Mouse (Mus musculus): ENCODE measurements around the gene Slc22a22. TPM values are rescaled to one million over a fixed set of nuclear protein-coding genes. Genes with fewer than 3 reads are reported as not detected.

Slc22a22 gene
- polyA plus RNA-seq (2015; fragmentation: Nextera tagmentation; extraction: Ambion mirVana) = not detected in 2 replicates

- H3K9me3 ChIP-seq (replicated peaks) = no peaks in the 10 kb centered on the region
- H3K4me3 ChIP-seq = no peak within 1 kb of the TSS
- H3K4me1 ChIP-seq = no peaks in the 10 kb centered on the region
- no peak within 1 kb of the TSS for H3K27ac ChIP-seq
- H3K36me3 ChIP-seq (ENCODE audit: poor library complexity, severe bottlenecking) = no peaks in the 10 kb centered on the region
- 75% methylated on average over 2 of the region's 2 CpGs for WGBS
- no peak for ATAC-seq
- no peak within 1 kb of the TSS for H3K9ac ChIP-seq
- no peak within 1 kb of the TSS for H3K4me2 ChIP-seq
- H3K27me3 ChIP-seq = no peaks in the 10 kb centered on the region
These were observed at the start of gene Slc22a22 for GRCm38 (mm10) chr15:57477525-57477924. Slc22a22 (minus strand) TSS chr15:57477625.

DNA sequence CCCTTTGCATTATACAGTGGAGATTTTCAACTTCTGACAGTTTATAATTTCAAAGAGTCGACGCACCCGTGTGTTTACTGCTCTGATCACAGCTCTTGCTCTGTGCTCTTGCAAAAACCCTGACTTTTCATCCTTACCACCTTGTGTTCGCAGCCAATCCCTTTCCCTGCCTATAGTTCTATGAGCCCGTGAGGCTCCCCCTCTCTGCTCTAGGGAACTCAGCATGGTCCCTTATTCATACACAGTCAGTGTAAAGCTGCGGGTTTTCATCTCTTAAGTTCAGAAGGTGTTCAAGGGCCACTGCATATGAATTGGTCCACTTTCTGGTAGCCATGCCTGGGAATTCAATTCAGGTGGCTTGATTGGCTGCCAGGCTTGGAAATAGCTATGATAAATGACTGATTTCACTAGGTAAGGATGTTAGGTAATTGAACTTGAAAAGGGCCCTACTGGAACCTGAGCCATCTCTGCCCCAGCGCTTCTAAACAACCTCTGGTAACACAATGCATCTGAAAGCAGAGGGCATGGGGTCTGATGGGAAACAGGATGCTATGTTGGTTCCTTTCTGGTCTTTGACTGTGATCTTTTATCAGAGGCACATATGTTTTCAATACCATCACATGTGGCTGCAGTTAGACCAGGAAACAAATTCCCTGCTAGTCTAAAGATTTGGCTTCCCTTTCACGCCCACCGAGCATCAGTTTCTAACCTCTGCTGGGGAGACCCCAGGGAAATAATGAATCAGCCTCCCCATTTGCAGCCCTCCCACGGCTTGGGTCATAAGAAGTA lies 46.3 kb upstream of the Slc22a22 start:
- 49% methylated on average over 10 of the region's 10 CpGs for WGBS
- H3K4me2 ChIP-seq = no peak overlapping the region

DNA sequence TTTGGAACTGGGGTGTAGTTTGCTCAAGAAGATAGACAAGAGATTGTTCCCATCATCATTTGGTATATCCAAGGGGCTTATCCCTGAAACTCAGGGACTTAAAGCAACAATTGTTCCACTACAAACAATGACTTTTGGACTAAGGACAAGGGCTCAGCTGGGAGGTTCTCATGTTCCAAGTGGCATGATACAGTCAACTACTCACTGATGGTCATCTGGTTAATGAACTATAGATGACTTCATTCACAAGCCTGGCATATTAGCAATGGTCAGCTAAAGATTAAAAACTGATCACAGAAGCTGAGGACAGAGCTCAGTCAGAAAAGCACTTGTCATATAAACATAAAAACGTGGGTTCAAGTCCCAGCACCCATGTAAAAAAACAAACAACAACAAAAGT lies 44.7 kb upstream of the Slc22a22 start:
- H3K4me1 ChIP-seq = no peaks in the 10 kb centered on the region
- no peaks in the 10 kb centered on the region for H3K9me3 ChIP-seq (replicated peaks)
- no peak overlapping the region for H3K4me3 ChIP-seq
- no peaks in the 10 kb centered on the region for H3K27me3 ChIP-seq
- H3K4me2 ChIP-seq = no peak overlapping the region
- H3K27ac ChIP-seq = no peak overlapping the region
- H3K9ac ChIP-seq = no peak overlapping the region
- ATAC-seq = no peak
- H3K36me3 ChIP-seq (ENCODE audit: poor library complexity, severe bottlenecking) = no peaks in the 10 kb centered on the region
- 80% methylated on average over 1 of the region's 1 CpGs for WGBS

More for the DNA sequence above, 46.3 kb upstream of the Slc22a22 start:
- Histone ChIP-seq H3K4me3 (no peak overlapping the region), H3K9ac (no peak overlapping the region), H3K36me3 (ENCODE audit: poor library complexity, severe bottlenecking) (no peaks in the 10 kb centered on the region), H3K27ac (no peak overlapping the region), H3K27me3 (no peaks in the 10 kb centered on the region), H3K4me1 (no peaks in the 10 kb centered on the region), H3K9me3 (replicated peaks) (no peaks in the 10 kb centered on the region)
- peak; percentile 50 for ATAC-seq

- no peaks in the 10 kb centered on the region for H3K36me3 ChIP-seq (ENCODE audit: poor library complexity, severe bottlenecking)
- ATAC-seq = peak; percentile 65
- peaks cover 8% of the 10 kb centered on the region for H3K4me1 ChIP-seq
- no peak overlapping the region for H3K27ac ChIP-seq
- WGBS = 38% methylated on average over 21 of the region's 21 CpGs
- H3K27me3 ChIP-seq = no peaks in the 10 kb centered on the region
- H3K9me3 ChIP-seq (replicated peaks) = 0 out of 2 replicates have a peak, but pooled peaks cover 8% of the 10 kb centered on the region
- H3K9ac ChIP-seq = no peak overlapping the region
- H3K4me3 ChIP-seq = no peak overlapping the region
- no peak overlapping the region for H3K4me2 ChIP-seq
These were observed 32.1 kb upstream of the Slc22a22 start for GRCm38 (mm10) chr15:57509185-57510172.

DNA sequence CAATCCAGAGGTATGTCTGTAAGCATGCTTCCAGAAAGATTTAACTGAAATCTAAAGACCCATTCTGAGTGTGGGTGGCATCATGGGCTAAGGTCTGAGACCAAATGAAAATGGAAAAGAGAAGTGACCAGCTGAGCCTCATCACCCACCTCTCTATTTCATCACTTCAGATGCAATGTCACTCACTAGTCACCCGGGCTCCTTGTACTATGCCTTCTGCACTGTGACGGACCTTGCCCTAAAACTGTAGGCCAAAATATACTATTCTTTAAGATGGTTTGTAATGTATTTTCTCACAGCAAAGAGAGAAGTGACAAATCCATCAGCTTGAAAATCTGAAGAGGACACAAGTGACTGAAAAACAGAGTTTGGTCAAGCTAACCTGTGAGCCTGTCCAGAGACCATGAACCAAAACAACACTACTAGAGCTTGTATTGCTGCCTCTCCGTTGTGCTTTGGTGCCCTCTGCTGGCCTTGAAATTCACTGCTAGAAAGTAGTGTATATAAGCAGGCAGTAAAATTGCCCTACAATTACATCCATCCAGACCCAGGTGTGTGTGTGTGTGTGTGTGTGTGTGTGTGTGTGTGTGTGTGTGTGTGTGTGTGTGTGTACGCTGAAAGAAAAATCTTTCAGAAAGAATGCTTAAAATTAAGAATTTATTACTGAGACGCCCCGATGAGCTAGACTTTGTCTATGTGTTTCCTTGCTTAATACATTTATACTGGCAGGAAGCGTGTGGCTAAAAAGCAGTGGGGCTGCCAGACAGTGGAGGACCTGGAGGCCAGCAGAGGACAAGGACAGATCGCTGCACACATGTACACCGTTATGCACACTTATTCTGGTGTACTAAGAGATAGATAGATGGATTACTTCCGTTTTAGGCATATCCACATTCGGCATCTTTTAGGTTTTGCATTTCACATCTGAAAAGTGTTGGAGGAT lies 31.1 kb upstream of the Slc22a22 start:
- no peak overlapping the region for H3K9ac ChIP-seq
- peak; percentile 89 for ATAC-seq
- no peaks in the 10 kb centered on the region for H3K27me3 ChIP-seq
- H3K4me3 ChIP-seq = no peak overlapping the region
- WGBS = 73% methylated on average over 10 of the region's 11 CpGs
- no peak overlapping the region for H3K4me2 ChIP-seq
- 0 out of 2 replicates have a peak, but pooled peaks cover 2% of the 10 kb centered on the region for H3K9me3 ChIP-seq (replicated peaks)
- no peaks in the 10 kb centered on the region for H3K36me3 ChIP-seq (ENCODE audit: poor library complexity, severe bottlenecking)
- H3K4me1 ChIP-seq = peaks cover 13% of the 10 kb centered on the region
- no peak overlapping the region for H3K27ac ChIP-seq

- Histone ChIP-seq H3K9ac (no peak overlapping the region), H3K36me3 (ENCODE audit: poor library complexity, severe bottlenecking) (no peaks in the 10 kb centered on the region), H3K27ac (no peak overlapping the region), H3K9me3 (replicated peaks) (no peaks in the 10 kb centered on the region), H3K27me3 (no peaks in the 10 kb centered on the region), H3K4me3 (no peak overlapping the region), H3K4me2 (no peak overlapping the region), H3K4me1 (peaks cover 10% of the 10 kb centered on the region)
- WGBS = 58% methylated on average over 9 of the region's 9 CpGs
- ATAC-seq = no peak
These were observed 26.8 kb upstream of the Slc22a22 start for GRCm38 (mm10) chr15:57504126-57504705.

- H3K27me3 ChIP-seq = no peaks in the 10 kb centered on the region
- no peak overlapping the region for H3K4me2 ChIP-seq
- no peak overlapping the region for H3K27ac ChIP-seq
- no peak overlapping the region for H3K4me3 ChIP-seq
- 93% methylated on average over 3 of the region's 3 CpGs for WGBS
- H3K9ac ChIP-seq = no peak overlapping the region
- ATAC-seq = no peak
- H3K9me3 ChIP-seq (replicated peaks) = no peaks in the 10 kb centered on the region
- peaks cover 8% of the 10 kb centered on the region; the same call in 1 of the 2 replicates for H3K4me1 ChIP-seq
- no peaks in the 10 kb centered on the region for H3K36me3 ChIP-seq (ENCODE audit: poor library complexity, severe bottlenecking)
These were observed 26.2 kb upstream of the Slc22a22 start for GRCm38 (mm10) chr15:57503656-57504055.

DNA sequence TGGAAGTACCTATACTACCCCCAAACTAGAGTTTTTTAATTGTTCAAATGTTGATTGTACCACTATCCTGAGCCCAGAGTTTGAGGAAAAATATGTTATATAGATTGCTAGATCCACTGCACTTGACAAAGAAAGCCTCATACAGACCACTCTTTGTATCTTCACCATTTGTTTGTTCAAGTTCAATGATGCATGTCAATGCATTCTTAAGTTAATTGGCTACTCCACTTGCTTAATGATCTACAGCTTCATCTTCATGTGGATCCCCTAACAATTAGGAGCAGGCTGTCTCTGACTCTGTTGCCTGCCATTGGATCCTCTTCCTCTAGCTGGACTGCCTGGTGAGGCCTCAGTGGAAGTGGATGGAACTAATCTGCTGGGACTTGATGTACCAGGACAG lies 24.1 kb upstream of the Slc22a22 start:
- ATAC-seq = no peak
- Histone ChIP-seq H3K4me1 (peaks cover 8% of the 10 kb centered on the region; the same call in 1 of the 2 replicates), H3K27ac (no peak overlapping the region), H3K9me3 (replicated peaks) (no peaks in the 10 kb centered on the region), H3K36me3 (ENCODE audit: poor library complexity, severe bottlenecking) (no peaks in the 10 kb centered on the region), H3K4me2 (no peak overlapping the region), H3K9ac (no peak overlapping the region), H3K27me3 (no peaks in the 10 kb centered on the region), H3K4me3 (no peak overlapping the region)

DNA sequence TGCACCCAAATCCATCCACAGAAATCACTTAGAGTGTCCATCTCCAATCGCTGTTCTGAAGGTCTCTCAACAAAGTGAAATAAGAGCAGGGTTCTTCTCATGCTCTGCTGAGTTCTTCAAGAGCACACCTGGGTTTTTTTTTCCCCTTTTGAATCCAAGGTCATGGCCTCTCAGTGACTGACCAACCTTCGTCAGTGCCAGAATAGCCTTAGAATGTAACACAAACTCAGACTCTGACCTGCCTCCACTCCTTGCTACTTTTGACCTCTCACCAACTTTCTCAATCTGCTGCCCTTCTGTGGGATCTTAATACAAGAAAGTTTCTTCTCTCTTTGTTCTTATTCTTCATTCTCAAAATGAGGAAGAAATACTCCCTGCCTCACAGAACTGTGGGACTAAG lies 18.7 kb upstream of the Slc22a22 start:
- WGBS = 91% methylated on average over 2 of the region's 2 CpGs
- Histone ChIP-seq H3K36me3 (ENCODE audit: poor library complexity, severe bottlenecking) (no peaks in the 10 kb centered on the region), H3K4me1 (no peaks in the 10 kb centered on the region), H3K4me2 (no peak overlapping the region), H3K9ac (no peak overlapping the region), H3K4me3 (no peak overlapping the region), H3K27me3 (no peaks in the 10 kb centered on the region), H3K27ac (no peak overlapping the region), H3K9me3 (replicated peaks) (no peaks in the 10 kb centered on the region)
- ATAC-seq = no peak

GRCm38 (mm10) chr15:57482509-57482908 lies 5.1 kb upstream of the Slc22a22 start:
- WGBS = 35% methylated on average over 2 of the region's 2 CpGs
- Histone ChIP-seq H3K9me3 (replicated peaks) (no peaks in the 10 kb centered on the region), H3K4me3 (no peak overlapping the region), H3K27me3 (no peaks in the 10 kb centered on the region), H3K4me1 (no peaks in the 10 kb centered on the region), H3K36me3 (ENCODE audit: poor library complexity, severe bottlenecking) (no peaks in the 10 kb centered on the region), H3K9ac (no peak overlapping the region), H3K4me2 (no peak overlapping the region), H3K27ac (no peak overlapping the region)
- no peak for ATAC-seq

DNA sequence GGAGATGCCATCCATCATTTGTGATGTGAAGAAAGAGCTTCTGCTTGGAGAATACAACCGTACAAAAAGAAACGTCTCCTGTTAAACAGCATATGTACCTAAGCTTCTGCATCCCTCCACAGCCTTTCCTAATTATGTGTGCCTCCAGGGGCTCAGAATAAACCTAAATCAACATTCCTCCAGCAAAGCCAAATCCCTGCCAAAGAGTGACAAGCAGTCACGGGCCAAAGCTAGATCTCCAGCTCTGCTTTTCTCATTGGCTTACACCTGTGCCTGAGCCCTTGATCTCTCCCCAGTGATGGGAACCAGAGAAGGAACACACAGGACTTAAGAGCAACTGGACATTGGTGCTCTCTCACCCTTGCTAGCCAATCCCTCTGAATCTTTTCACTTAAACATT lies 5.8 kb downstream of the Slc22a22 start:
- H3K4me2 ChIP-seq = no peak overlapping the region
- no peak for ATAC-seq
- H3K36me3 ChIP-seq (ENCODE audit: poor library complexity, severe bottlenecking) = no peaks in the 10 kb centered on the region
- H3K4me1 ChIP-seq = no peaks in the 10 kb centered on the region
- H3K27ac ChIP-seq = no peak overlapping the region
- H3K9ac ChIP-seq = no peak overlapping the region
- no peaks in the 10 kb centered on the region for H3K9me3 ChIP-seq (replicated peaks)
- H3K27me3 ChIP-seq = no peaks in the 10 kb centered on the region
- 75% methylated on average over 3 of the region's 3 CpGs for WGBS
- H3K4me3 ChIP-seq = no peak overlapping the region
